ENCODE assay signal across 8 mouse cellular contexts in genomic region chr5:147893143-147893542, GRCm38 (mm10). TPM values are rescaled to one million over a fixed set of nuclear protein-coding genes. Genes with fewer than 3 reads are reported as not detected.
A peak's percentile ranks its signal among the peaks of the same experiment; 100 is the strongest.
DNase-seq lines count a peak whose midpoint lies in the region; ATAC-seq and TF ChIP-seq lines count a peak whose summit lies in the region.

No protein-coding gene starts in this region.

- no peak for TF ChIP-seq POLR2A in myocyte (IDR thresholded peaks at IDR 0.05; ENCODE audit: insufficient read length, low read depth)

- H3K36me3 ChIP-seq in hindbrain, embryonic 10.5 days = no peaks in the 10 kb centered on the region
- H3K36me3 ChIP-seq in hindbrain, embryonic 16.5 days (ENCODE audit: control insufficient read depth, insufficient read depth, low read length) = no peaks in the 10 kb centered on the region
- H3K36me3 ChIP-seq in hindbrain, embryonic 15.5 days = no peaks in the 10 kb centered on the region
- no peaks in the 10 kb centered on the region for H3K36me3 ChIP-seq in myocyte (ENCODE audit: control insufficient read depth, insufficient read depth)

- intact Hi-C loops in left cerebral cortex, postnatal 25 days (cut with DNase I) = no loop called here

- peaks cover 33% of the 10 kb centered on the region for H3K27me3 ChIP-seq in hindbrain, embryonic 10.5 days (ENCODE audit: insufficient read depth, poor library complexity, severe bottlenecking)
- H3K27me3 ChIP-seq in hindbrain, embryonic 16.5 days (replicated peaks; ENCODE audit: control insufficient read depth, insufficient read depth, low read length) = no peaks in the 10 kb centered on the region; the same call in 1 of the 2 replicates
- 0 out of 2 replicates have a peak, but pooled peaks cover 4% of the 10 kb centered on the region for H3K27me3 ChIP-seq in hindbrain, embryonic 15.5 days
- no peaks in the 10 kb centered on the region for H3K27me3 ChIP-seq in myocyte (ENCODE audit: control insufficient read depth, insufficient read depth, insufficient read length)

- no peak overlapping the region for H3ac ChIP-seq in myocyte (ENCODE audit: control insufficient read depth, insufficient read length)

- ATAC-seq in hindbrain, embryonic 16.5 days = no peak
- ATAC-seq in hindbrain, embryonic 15.5 days (ENCODE audit: low FRiP score, low read depth) = no peak

- H3K4me2 ChIP-seq in hindbrain, embryonic 16.5 days (ENCODE audit: low read length) = no peak overlapping the region; the same call in 1 of the 2 replicates
- peak overlapping the region; percentile 80; the same call in 1 of the 2 replicates for H3K4me2 ChIP-seq in hindbrain, embryonic 15.5 days
- peak overlapping the region; percentile 77 for H3K4me2 ChIP-seq in myocyte (ENCODE audit: low read depth)

- WGBS in hindbrain, embryonic 10.5 days = 10% methylated on average over 9 of the region's 9 CpGs
- 14% methylated on average over 9 of the region's 9 CpGs for WGBS in hindbrain, embryonic 16.5 days
- WGBS in hindbrain, embryonic 15.5 days = 11% methylated on average over 9 of the region's 9 CpGs

- H3K9me3 ChIP-seq in hindbrain, embryonic 10.5 days = no peaks in the 10 kb centered on the region
- H3K9me3 ChIP-seq in hindbrain, embryonic 16.5 days (ENCODE audit: control insufficient read depth, low read length) = no peaks in the 10 kb centered on the region
- no peaks in the 10 kb centered on the region for H3K9me3 ChIP-seq in hindbrain, embryonic 15.5 days

- no peaks in the 10 kb centered on the region for H3K79me2 ChIP-seq in myocyte (ENCODE audit: control insufficient read depth, insufficient read depth)

- H3K4me1 ChIP-seq in hindbrain, embryonic 10.5 days (replicated peaks) = peaks cover 25% of the 10 kb centered on the region
- peaks cover 9% of the 10 kb centered on the region for H3K4me1 ChIP-seq in hindbrain, embryonic 16.5 days (ENCODE audit: control insufficient read depth, insufficient read depth, low read depth, low read length)
- peaks cover 21% of the 10 kb centered on the region for H3K4me1 ChIP-seq in hindbrain, embryonic 15.5 days (replicated peaks)

- peak overlapping the region; percentile 68; the same call in 1 of the 2 replicates for H3K4me3 ChIP-seq in hindbrain, embryonic 10.5 days
- no peak overlapping the region for H3K4me3 ChIP-seq in hindbrain, embryonic 16.5 days (ENCODE audit: low read length)
- H3K4me3 ChIP-seq in hindbrain, embryonic 15.5 days = no peak overlapping the region
- no peak overlapping the region for H3K4me3 ChIP-seq in myocyte

- H3K9ac ChIP-seq in hindbrain, embryonic 16.5 days (ENCODE audit: low read depth, low read length) = no peak overlapping the region
- H3K9ac ChIP-seq in hindbrain, embryonic 15.5 days = no peak overlapping the region

- H3K27ac ChIP-seq in hindbrain, embryonic 10.5 days = no peak overlapping the region
- no peak overlapping the region for H3K27ac ChIP-seq in hindbrain, embryonic 16.5 days (ENCODE audit: low read depth, low read length)
- no peak overlapping the region for H3K27ac ChIP-seq in hindbrain, embryonic 15.5 days (replicated peaks)

- DNase-seq in hindbrain, embryonic 10.5 days (ENCODE audit: low spot score) = peak; percentile 12
- DNase-seq in c-Kit-negative CD71-positive TER-119-positive erythroid progenitor cells, embryonic 14.5 days (ENCODE audit: low read depth, low spot score) = peak; percentile 50
- DNase-seq in left cerebral cortex, postnatal 25 days (ENCODE audit: low spot score in 2 of 2) = no peak
- no peak for DNase-seq in urinary bladder, postnatal 25 days (ENCODE audit: low spot score)
- no peak for DNase-seq in layer of hippocampus, adult 11-12 months (ENCODE audit: low spot score)

TF ChIP-seq in myocyte, 11 proteins besides CTCF, POLR2A, EP300 and RAD21:
- TF ChIP-seq E2F4 (IDR thresholded peaks at IDR 0.05; ENCODE audit: insufficient read depth) (no peak), MAX (IDR thresholded peaks at IDR 0.05; ENCODE audit: low read depth) (no peak), MYOG (IDR thresholded peaks at IDR 0.05; ENCODE audit: control insufficient read depth in 1 of 3, insufficient read depth in 1 of 3, insufficient read length in 2 of 3, low read depth in 2 of 3) (no peak), REST (IDR thresholded peaks at IDR 0.05; ENCODE audit: insufficient read depth, insufficient read length) (no peak), POLR2AphosphoS2 (IDR thresholded peaks at IDR 0.05; ENCODE audit: insufficient read length, low read depth) (no peak), SRF (IDR thresholded peaks at IDR 0.05; ENCODE audit: control insufficient read depth, insufficient read length, low read depth) (no peak), TCF12 (IDR thresholded peaks at IDR 0.05; ENCODE audit: insufficient read depth, poor library complexity, severe bottlenecking) (no peak), MYOD1 (IDR thresholded peaks at IDR 0.05; ENCODE audit: control insufficient read depth in 1 of 3, insufficient read length in 2 of 3, low read depth in 2 of 3) (no peak), USF1 (IDR thresholded peaks at IDR 0.05; ENCODE audit: low read depth) (no peak), CEBPB (IDR thresholded peaks at IDR 0.05; ENCODE audit: insufficient read depth, poor library complexity, severe bottlenecking) (no peak), TCF3 (IDR thresholded peaks at IDR 0.05; ENCODE audit: insufficient read length, low read depth) (no peak)

RNA-seq across cellular contexts. Expression of gene Slc46a3, which starts 1.5 kb away (rescaled TPM):
- polyA plus RNA-seq in hindbrain, embryonic 10.5 days (2016; fragmentation: Nextera tagmentation; extraction: Ambion mirVana) = 3.0 and 3.9 TPM in 2 replicates
- 5.4 and 6.3 TPM in 2 replicates for polyA plus RNA-seq in hindbrain, embryonic 16.5 days (2015; fragmentation: Nextera tagmentation; extraction: Ambion mirVana)
- 5.0 and 5.2 TPM in 2 replicates for polyA plus RNA-seq in hindbrain, embryonic 15.5 days (2015; fragmentation: Nextera tagmentation; extraction: Ambion mirVana)
- polyA plus RNA-seq in myocyte (2012; fragmentation: generic; extraction: Trizol) = 2.4 TPM
- 1 to 10 TPM; 7.6 to 8.6 TPM for total RNA-seq in left cerebral cortex, postnatal 25 days (2021)

RNA-seq across cellular contexts. Expression of gene Pomp, which starts 32.9 kb away (rescaled TPM):
- polyA plus RNA-seq in hindbrain, embryonic 10.5 days (2016; fragmentation: Nextera tagmentation; extraction: Ambion mirVana) = 499 and 521 TPM in 2 replicates
- polyA plus RNA-seq in hindbrain, embryonic 16.5 days (2015; fragmentation: Nextera tagmentation; extraction: Ambion mirVana) = 482 and 537 TPM in 2 replicates
- 461 and 478 TPM in 2 replicates for polyA plus RNA-seq in hindbrain, embryonic 15.5 days (2015; fragmentation: Nextera tagmentation; extraction: Ambion mirVana)
- 220 TPM for polyA plus RNA-seq in myocyte (2012; fragmentation: generic; extraction: Trizol)
- total RNA-seq in left cerebral cortex, postnatal 25 days (2021) = 100 to 1,000 TPM; 161 to 185 TPM

Comparison
In these comparisons a context has a peak if more than half of its experiments do, and no peak if none do; other contexts are left out.
1. DNase-seq: peak in hindbrain, embryonic 10.5 days (single experiment) and c-Kit-negative CD71-positive TER-119-positive erythroid progenitor cells, embryonic 14.5 days (single experiment); none in left cerebral cortex, postnatal 25 days (0 of 2), urinary bladder, postnatal 25 days (single experiment) and layer of hippocampus, adult 11-12 months (single experiment).